Mouse (Mus musculus) C2C12 (cell line): ENCODE results near the gene Thap8. TPM values are rescaled to one million over a fixed set of nuclear protein-coding genes. Genes with fewer than 3 reads are reported as not detected.

Experiments used
- H3K27me3 ChIP-seq: one replicate; pipeline ENCODE4 v1.6.1; 2011; ENCODE audit not compliant: control insufficient read depth, insufficient read depth, insufficient read length
- H3K36me3 ChIP-seq: one replicate; pipeline ENCODE4 v1.6.1; 2011; ENCODE audit not compliant: control insufficient read depth, insufficient read depth
- H3K4me3 ChIP-seq: one replicate; pipeline ENCODE4 v1.5.1; 2011; ENCODE audit warnings: mild to moderate bottlenecking, control low read depth; ENCODE audit not compliant: poor library complexity, insufficient read depth, severe bottlenecking
- H3K79me2 ChIP-seq: one replicate; pipeline ENCODE4 v1.6.1; 2011; ENCODE audit not compliant: control insufficient read depth, insufficient read depth
- H3K79me3 ChIP-seq: one replicate; pipeline ENCODE4 v1.6.1; 2011; ENCODE audit warnings: low read depth, control low read depth
- H3ac ChIP-seq: one replicate; pipeline ENCODE3; 2011; ENCODE audit warnings: low read depth; ENCODE audit not compliant: control insufficient read depth, insufficient read length
- CEBPB ChIP-seq: IDR thresholded peaks from one replicate; pipeline ENCODE4 v1.6.1; 2011; ENCODE audit warnings: low read depth, mild to moderate bottlenecking, control low read depth, moderate library complexity
- CTCF ChIP-seq: IDR thresholded peaks from one replicate; pipeline ENCODE4 v1.5.1; 2011; ENCODE audit not compliant: control insufficient read depth, insufficient read depth, insufficient read length
- FOSL1 ChIP-seq: IDR thresholded peaks from one replicate; pipeline ENCODE4 v1.8.0; 2011; ENCODE audit warnings: mild to moderate bottlenecking, low read length; ENCODE audit not compliant: poor library complexity, insufficient read depth, severe bottlenecking
- MAX ChIP-seq: IDR thresholded peaks from one replicate; pipeline ENCODE4 v1.6.1; 2011; ENCODE audit warnings: mild to moderate bottlenecking, control low read depth
- MYOD1 ChIP-seq: IDR thresholded peaks from one replicate; pipeline ENCODE4 v1.6.1; 2011; ENCODE audit warnings: low read depth; ENCODE audit not compliant: control insufficient read depth, insufficient read length
- MYOG ChIP-seq: IDR thresholded peaks from one replicate; pipeline ENCODE4 v1.6.1; 2011; ENCODE audit not compliant: control insufficient read depth, insufficient read length; ENCODE audit errors: extremely low read depth
- USF1 ChIP-seq: IDR thresholded peaks from one replicate; pipeline ENCODE4 v1.6.1; 2011; ENCODE audit warnings: low read depth, mild to moderate bottlenecking, control low read depth, moderate library complexity
- polyA plus RNA-seq: library from polyadenylated mRNA; unstranded; fragments of >200 nt; fragmentation: generic; extraction: Trizol; gene quantifications from one replicate; pipeline ENCODE4 v1.2.1, GENCODE M21; 2012; ENCODE audit warnings: missing spikeins

The Thap8 gene
- polyA plus RNA-seq, 1 experiment, result 0.07 TPM

- TF ChIP-seq CTCF, result no peak
- TF ChIP-seq MYOG, result no peak
- TF ChIP-seq MYOD1, result no peak
- TF ChIP-seq USF1, result no peak
- no peak for TF ChIP-seq CEBPB
- no peak for TF ChIP-seq FOSL1
- TF ChIP-seq MAX, result no peak
- peaks cover 14% of the 10 kb centered on the region for H3K36me3 ChIP-seq
- H3ac ChIP-seq, result no peak overlapping the region
- H3K27me3 ChIP-seq, result no peaks in the 10 kb centered on the region
- H3K4me3 ChIP-seq, result no peak overlapping the region
- H3K79me2 ChIP-seq, result no peaks in the 10 kb centered on the region
- H3K79me3 ChIP-seq, result no peaks in the 10 kb centered on the region
Measured at GRCm38 (mm10) chr7:30265935-30266334, 14.0 kb upstream of the Thap8 start.

GRCm38 (mm10) chr7:30266780-30267179 lies 13.1 kb upstream of the Thap8 start:
- Histone ChIP-seq H3ac (no peak overlapping the region), H3K4me3 (no peak overlapping the region), H3K27me3 (no peaks in the 10 kb centered on the region), H3K79me2 (no peaks in the 10 kb centered on the region), H3K36me3 (peaks cover 14% of the 10 kb centered on the region), H3K79me3 (no peaks in the 10 kb centered on the region)
- TF ChIP-seq CTCF, result no peak
- TF ChIP-seq CEBPB, result no peak
- TF ChIP-seq USF1, result no peak
- no peak for TF ChIP-seq FOSL1

- H3K36me3 ChIP-seq, result peaks cover 9% of the 10 kb centered on the region
- H3K79me3 ChIP-seq, result no peaks in the 10 kb centered on the region
- no peak overlapping the region for H3K4me3 ChIP-seq
- no peak overlapping the region for H3ac ChIP-seq
- no peaks in the 10 kb centered on the region for H3K79me2 ChIP-seq
- TF ChIP-seq FOSL1, result no peak
- no peak for TF ChIP-seq USF1
- H3K27me3 ChIP-seq, result no peaks in the 10 kb centered on the region
Measured at GRCm38 (mm10) chr7:30269641-30270040, 10.3 kb upstream of the Thap8 start.

- peaks cover 9% of the 10 kb centered on the region for H3K79me2 ChIP-seq
- H3K79me3 ChIP-seq, result no peaks in the 10 kb centered on the region
- TF ChIP-seq MAX (no peak), USF1 (no peak), MYOG (no peak), CEBPB (no peak)
- no peak overlapping the region for H3K4me3 ChIP-seq
- no peak overlapping the region for H3ac ChIP-seq
- H3K27me3 ChIP-seq, result no peaks in the 10 kb centered on the region
- H3K36me3 ChIP-seq, result no peaks in the 10 kb centered on the region
Measured at GRCm38 (mm10) chr7:30274383-30274782, 5.5 kb upstream of the Thap8 start.

- no peaks in the 10 kb centered on the region for H3K79me3 ChIP-seq
- TF ChIP-seq MYOG (no peak), MYOD1 (no peak), CEBPB (no peak), FOSL1 (no peak), USF1 (no peak), CTCF (no peak), MAX (no peak)
Measured at GRCm38 (mm10) chr7:30278911-30279310, 983 bp upstream of the Thap8 start.

GRCm38 (mm10) chr7:30279536-30279935 lies 358 bp upstream of the Thap8 start:
- Histone ChIP-seq H3K36me3 (no peaks in the 10 kb centered on the region), H3K79me2 (peaks cover 9% of the 10 kb centered on the region), H3K27me3 (no peaks in the 10 kb centered on the region), H3K79me3 (no peaks in the 10 kb centered on the region), H3ac (peak overlapping the region; percentile 53), H3K4me3 (peak overlapping the region; percentile 49)
- TF ChIP-seq MYOG (no peak), CTCF (no peak), USF1 (no peak), CEBPB (no peak), FOSL1 (no peak), MYOD1 (no peak), MAX (no peak)

More at GRCm38 (mm10) chr7:30278911-30279310, 983 bp upstream of the Thap8 start:
- Histone ChIP-seq H3K4me3 (no peak overlapping the region), H3K27me3 (no peaks in the 10 kb centered on the region), H3ac (no peak overlapping the region), H3K36me3 (no peaks in the 10 kb centered on the region), H3K79me2 (peaks cover 9% of the 10 kb centered on the region)
